Mouse (Mus musculus) thymus, postnatal 25 days (tissue): ENCODE data around the gene Ran.

Experiments used
- DNase-seq: peaks from one replicate; pipeline ENCODE4 v3.0.0; 2022

Gene Ran

DNA sequence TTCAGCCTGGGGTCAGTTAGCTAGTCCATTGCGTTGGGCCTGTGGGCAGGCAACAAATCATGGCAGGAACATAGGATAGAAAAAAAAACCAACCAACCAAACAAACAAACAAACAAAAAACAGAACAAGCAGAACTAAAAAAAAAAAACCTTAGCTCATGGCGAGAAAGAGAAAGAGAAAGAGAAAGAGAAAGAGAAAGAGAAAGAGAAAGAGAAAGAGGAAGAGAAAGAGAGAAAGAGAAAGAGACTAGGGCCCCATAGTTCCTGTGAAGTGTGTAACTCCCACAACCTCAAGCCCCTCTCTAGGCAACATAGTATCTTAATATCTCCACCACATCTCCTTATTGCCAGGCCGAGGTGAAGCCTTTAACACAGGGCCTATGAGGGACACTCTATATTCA, 3.5 kb upstream of the Ran start:
- no peak for DNase-seq

DNA sequence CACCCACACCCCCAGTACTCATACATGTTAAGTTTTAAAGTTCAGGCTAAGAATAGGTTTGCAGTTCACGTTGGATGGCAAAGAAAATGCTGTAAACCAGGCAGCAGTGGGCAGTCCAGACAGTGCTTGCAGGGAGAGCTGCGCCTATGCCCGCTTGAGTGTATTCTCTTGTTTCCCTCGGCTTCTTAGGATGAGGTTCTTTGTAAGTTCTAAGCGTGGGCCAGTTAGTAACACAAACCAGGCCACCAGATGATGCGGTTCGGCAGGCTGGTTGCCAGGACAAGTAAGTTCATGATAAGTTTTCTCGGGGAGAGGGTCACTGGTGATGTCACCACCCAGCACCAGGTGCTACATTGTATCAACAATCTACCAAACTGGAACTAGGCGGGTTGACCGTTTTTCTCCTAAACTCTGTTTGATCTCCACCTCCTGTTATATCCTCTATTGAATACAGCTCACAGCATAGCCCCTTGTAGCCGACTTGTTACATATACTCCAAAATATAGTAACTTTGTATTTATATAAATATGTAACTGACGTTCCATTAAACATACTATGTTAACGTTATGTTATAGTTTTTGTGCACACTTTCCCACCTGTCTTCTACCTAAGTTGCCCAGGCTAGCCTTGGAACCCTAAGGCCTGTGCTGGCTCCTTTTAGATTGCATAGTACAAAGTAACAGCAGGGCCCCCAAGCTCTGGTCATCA, 933 bp upstream of the Ran start:
- no peak for DNase-seq

GRCm38 (mm10) chr5:129020300-129020668, 415 bp downstream of the Ran start:
- DNase-seq: no peak

DNA sequence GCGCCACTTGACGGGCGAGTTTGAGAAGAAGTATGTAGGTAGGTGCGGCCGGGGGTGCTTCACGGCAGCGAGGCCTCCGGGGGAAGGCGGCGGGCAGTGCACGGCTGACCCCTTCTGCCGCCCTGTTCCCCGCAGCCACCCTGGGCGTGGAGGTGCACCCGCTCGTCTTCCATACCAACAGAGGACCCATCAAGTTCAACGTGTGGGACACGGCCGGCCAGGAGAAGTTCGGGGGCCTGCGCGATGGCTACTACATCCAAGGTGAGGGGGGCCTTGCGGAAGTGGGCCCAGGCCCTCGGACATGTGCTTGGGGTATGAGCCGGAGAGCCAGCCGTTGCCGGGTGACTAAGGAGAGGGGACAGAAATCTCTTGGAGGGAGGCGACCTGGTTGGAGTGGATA, 862 bp downstream of the Ran start:
- no peak for DNase-seq

- DNase-seq: no peak
These were observed 5.2 kb downstream of the Ran start for GRCm38 (mm10) chr5:129025048-129025447.

DNA sequence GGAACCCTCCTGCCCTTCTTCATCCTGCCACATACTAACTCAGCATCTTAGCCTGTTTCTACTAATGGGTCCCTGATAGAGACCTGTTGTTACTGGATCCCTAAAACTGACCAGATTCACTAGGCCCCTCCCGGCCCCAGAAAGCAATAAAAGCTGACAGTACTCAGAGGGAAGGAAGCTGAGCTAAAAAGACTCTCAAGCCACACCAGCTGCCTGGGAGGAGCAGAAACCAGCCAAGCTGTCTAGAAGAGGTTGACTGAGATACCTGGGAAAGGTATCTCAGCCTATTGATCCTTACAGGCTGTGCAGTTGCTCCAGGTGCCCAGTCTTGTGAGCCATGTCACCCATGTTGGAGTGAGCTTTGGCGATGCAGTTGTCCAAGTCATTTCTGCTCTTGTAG, 5.9 kb downstream of the Ran start:
- DNase-seq: no peak

GRCm38 (mm10) chr5:129026171-129026570, 6.3 kb downstream of the Ran start:
- no peak for DNase-seq

GRCm38 (mm10) chr5:129026637-129027036, 6.8 kb downstream of the Ran start:
- no peak for DNase-seq

DNA sequence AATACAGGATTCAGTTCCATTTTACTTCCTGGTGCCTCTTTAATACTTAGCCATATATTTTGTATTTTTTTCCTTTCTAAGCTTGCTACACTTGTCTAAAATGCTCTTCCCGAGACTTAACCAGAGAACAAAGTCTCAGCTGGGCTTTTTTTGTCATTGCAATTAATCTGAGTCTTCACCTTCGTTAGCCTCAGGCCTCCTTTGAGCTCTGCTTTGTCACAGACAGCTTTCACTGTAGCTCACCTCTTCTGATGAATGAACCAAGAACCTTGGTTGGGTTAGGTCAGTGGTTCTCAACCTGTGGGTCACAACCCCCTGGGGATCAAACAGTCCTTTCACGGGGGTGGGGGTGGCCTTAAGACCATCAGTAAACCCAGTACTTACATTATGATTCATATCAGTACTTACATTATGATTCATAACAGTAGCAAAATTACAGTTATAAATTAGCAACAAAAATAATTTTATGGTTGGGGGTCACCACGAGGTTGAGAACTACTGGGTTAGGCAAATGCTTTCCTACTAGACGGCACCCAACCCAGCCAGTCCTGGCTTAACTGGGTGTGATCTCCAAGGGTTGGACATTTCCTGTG, 9.4 kb downstream of the Ran start:
- DNase-seq: no peak

- no peak for DNase-seq
These were observed 16.8 kb downstream of the Ran start for GRCm38 (mm10) chr5:129036678-129037077.

GRCm38 (mm10) chr5:129037739-129038138, 17.9 kb downstream of the Ran start:
- no peak for DNase-seq

DNA sequence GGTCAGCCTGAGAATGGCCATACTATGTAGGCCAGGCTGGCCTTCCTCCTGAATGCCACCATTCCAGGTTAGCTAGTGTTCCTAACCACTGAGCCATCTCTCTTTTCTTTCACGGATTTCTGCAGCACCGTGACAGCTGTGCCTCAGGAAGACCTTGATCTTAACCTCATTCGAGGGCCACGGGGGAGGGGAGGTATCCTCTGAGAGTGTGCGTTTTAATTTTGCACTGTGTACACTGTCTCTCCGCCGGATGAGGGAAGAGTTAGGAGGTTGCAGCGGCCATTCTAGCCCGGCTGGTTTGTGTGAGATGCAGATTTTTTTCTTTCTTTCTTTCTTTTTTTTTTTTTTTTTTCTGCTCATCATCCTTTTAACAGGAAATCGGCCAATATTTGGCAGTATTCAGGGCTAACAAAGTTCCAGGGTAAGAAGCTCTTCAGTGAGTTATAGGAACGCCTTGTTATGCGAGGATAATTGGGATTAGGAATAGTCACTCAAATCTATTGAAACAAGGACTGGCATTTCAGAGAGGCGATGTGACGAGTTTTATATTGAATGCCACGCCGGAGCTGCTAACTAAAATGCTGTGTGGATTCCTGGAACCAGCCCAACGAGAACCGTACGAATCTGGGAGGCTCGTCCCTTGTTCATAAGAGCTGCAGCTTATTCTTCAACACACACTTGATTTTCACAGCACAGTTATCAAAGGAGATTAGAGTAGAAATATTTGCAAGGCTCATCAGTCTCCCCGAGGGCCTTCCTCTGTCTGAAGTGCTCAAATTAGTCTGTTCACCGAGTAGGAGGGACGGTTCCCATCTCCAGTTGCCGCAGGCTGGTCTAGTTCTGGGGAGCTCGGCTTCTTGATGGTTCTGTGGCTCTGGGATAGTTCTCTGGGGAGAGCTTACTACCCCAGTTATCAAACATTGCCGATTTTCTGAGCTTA, 26.0 kb downstream of the Ran start:
- peak; percentile 21 for DNase-seq

- DNase-seq: no peak
These were observed 29.5 kb downstream of the Ran start for GRCm38 (mm10) chr5:129049372-129049771.

GRCm38 (mm10) chr5:129051910-129052309, 32.0 kb downstream of the Ran start:
- no peak for DNase-seq

DNA sequence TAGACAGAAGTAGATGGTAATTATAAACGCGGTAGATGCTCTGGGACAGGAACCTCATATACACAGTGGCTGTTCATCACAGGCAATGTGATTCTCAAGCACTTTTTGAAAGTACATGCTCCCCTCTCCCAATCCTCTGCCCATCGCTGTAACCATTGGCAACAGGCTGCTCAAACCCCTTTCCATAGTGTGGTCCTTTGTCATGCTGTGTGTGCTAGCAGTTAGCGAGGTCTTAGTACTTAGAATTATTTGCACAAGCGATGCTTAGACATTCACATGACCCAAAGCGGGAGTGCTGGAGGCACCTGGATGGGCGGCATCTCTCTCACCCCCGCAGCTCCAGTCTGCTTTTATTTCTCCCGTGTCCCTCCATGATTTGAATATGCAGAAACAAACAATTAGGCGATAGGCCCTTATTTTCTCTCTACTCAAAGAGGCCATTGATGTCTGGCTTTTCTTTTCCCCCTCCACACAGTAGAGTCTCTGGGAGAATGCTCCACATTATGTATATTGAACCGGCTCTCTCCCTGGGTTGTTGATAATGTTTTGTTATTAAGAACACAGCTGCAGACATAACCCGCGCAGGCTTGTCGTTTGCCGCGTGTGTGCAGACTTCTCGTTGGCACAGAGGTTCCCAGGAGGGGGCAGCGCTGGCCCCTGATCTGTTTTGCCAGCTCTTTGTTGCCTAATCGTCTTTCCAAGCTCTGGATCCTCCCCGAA, 32.9 kb downstream of the Ran start:
- DNase-seq: no peak

DNA sequence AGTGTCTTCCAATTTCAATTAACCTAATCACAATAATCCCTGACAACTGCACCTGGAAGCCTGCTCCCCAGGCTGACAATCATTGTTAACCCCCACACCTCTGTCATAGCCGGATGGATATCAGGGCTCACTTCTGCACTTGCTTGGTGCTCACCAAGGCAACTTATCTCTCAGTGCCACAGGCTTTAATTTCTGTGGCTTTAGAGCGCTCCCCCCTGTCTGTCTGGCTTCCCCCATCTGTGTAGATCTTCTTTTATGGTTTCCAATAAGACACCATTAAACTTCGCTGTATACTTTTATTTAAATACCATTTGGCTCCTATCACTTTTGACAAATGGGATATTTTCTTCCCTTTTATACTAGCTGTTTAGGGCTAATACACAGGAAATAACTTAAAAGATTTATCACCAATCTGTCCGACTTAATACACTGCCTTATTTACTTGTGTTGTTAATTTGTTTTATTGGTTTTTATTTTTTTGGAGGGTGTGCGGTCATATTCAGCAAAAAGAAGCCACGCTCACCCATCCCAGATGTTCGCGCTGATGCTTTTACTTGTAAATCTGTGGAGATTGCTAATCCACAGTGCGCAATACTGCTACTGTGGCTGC, 34.9 kb downstream of the Ran start:
- no peak for DNase-seq

DNA sequence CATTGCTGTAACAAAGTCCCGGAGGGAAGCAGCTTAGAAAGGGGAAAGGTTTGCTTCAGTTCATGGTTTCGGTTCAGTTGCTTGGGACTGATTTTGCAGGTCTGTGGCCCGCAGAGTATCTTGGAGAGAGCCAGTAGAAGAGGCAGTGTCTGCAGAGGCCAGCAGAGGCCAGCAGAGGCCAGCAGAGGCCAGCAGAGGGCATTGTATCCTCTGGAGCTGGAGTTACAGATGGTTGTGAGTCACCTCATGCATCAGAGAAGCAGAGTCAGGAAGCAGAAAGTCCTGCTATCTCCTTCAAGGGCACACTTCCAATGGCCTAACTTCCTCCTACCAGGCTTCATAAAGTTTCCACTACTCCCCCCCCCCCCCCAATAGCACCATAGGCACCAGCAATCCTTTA, 39.2 kb downstream of the Ran start:
- no peak for DNase-seq

DNA sequence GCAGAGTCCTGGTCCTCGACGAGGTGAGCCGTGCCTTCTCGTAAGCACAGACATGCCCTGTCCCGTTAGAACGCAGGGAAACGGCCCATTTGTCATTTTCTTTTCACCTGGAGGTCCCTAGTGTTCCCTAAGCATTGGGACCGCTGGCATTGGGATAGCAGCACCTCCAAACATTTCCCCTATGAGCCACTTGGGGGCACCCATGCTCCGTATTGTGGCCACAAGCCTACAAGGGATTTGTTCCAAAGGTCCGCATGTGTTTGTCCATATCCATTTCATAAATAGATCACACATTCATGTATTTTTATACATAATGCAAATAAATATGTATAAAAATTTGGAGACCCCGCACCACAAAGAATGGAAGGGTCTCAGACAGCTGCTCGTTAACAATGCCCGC, 41.7 kb downstream of the Ran start:
- peak; percentile 27 for DNase-seq

DNA sequence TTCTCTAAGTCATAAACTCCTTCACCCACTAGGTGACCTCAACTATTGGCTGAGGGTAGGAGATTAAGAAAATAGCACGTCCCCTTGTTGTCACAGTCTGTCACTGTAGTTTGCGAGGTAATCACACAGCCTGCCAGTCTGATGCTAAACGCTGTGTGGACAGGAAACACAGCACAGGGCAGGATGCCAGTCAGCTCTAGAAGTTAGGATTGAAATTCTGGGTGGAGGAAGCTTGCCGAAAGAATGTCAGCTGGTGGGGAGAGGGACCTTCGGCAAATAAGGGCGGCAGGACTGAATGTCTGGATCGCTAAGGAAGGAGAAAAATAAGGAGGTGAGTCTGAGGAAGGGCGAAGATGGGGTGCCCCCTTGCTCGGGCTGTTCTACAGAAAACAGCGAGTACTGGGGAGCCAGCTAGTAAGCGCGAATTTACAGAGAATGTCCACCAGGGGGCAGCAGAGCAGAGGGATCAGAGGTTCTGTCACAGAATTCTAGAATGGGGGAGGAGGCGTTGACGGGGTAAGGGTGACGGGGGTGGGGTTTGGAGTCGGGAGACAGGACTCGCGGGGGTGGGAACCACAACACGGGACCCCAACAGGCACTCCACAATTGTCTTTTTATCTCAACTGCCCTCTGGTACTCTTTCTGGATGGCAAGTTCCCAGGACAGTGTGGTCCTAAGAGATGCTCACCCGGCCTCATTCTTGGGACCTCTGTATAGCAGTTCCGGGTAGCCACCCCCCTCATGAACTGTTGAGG, 43.3 kb downstream of the Ran start:
- peak; percentile 75 for DNase-seq

DNA sequence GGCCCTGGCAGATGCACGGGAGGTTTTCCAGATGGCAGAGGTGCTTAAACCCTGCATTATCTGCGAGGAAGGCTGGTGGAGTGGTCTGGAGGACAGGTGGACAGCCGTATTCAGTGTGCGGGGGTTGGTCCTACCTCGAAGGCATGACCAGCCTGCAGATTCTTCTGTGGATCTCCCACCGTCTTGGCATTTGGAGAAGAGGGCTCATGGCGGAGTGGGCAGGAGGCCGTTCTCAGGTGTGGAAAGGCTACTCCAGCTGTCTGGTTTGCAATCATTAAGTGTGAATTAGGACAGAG, 43.9 kb downstream of the Ran start:
- no peak for DNase-seq

DNA sequence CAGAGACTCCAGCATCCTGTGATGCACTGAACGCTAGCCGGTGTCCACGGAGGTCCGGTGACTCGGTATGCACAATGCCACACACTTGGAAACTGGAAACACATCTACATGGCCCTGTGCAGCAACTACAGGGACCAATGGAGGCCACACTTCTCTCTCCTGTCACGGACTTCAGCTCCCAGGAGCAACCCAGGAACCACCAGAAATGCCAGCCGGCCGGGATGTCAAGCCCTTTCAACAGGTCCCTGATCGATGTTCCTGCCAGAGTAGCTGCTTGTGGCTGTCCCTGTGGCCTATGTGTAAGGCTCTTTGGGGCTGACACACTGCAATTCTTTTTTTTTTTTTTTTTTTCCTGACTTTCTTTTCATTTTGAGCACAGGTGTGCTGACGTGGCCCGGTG, 44.3 kb downstream of the Ran start:
- DNase-seq: no peak

DNA sequence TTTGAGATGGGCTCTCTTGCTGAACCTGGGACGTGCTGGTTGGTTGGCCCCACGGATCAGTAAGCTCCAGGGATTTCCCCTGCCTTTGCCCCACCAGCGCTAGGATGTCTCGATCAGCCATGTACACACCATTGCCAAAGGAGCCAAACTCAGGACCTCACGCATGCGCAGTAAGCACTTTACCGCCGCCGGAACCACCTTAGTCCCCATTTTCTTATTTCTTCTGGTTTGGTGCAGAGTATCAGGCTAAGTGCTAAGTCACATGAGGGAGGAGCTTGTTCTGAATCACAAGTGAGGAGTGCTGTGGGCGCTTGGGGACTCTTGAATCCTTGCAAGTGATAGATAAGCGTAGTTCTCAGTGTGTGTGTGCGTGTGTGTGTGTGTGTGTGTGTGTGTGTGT, 45.4 kb downstream of the Ran start:
- no peak for DNase-seq
